Mouse (Mus musculus) MEL (cell line): ENCODE measurements around the gene Grik5. TPM values are rescaled to one million over a fixed set of nuclear protein-coding genes. Genes with fewer than 3 reads are reported as not detected.

ENCODE experiments used
- DNase-seq: peaks from one replicate; pipeline ENCODE4 v3.0.0; 2011; ENCODE audit warnings: low read depth, low spot score
- H3K27ac ChIP-seq: 2 replicates; pipeline ENCODE4 v1.5.1; 2012; ENCODE audit warnings: low read depth, mild to moderate bottlenecking, control low read depth, low read length, moderate library complexity; ENCODE audit not compliant: control insufficient read depth
- H3K27me3 ChIP-seq, 2 experiments: fragments of 150-350 bp in 1 of 2; sonication (generic) in 1 of 2; 2 replicates each; pipeline ENCODE4 v1.6.1; 2012; ENCODE audit warnings: low read length in 2 of 2, mild to moderate bottlenecking in 2 of 2, improper control_type of control experiment in 1 of 2, moderate library complexity in 1 of 2; ENCODE audit not compliant: insufficient read depth in 2 of 2, control insufficient read depth in 1 of 2
- H3K36me3 ChIP-seq, 2 experiments: 2 replicates each; pipeline ENCODE4 v1.6.1; 2012 to 2014; ENCODE audit warnings: low read length in 2 of 2, improper control_type of control experiment in 1 of 2, inconsistent platforms in 1 of 2, mild to moderate bottlenecking in 1 of 2; ENCODE audit not compliant: insufficient read depth in 2 of 2, control insufficient read depth in 1 of 2
- H3K4me1 ChIP-seq, 2 experiments: fragments of 150-350 bp in 1 of 2; sonication (generic) in 1 of 2; 2 replicates each; pipeline ENCODE4 v1.6.1; 2012; ENCODE audit warnings: low read length in 2 of 2, improper control_type of control experiment in 1 of 2, mild to moderate bottlenecking in 1 of 2; ENCODE audit not compliant: insufficient read depth in 2 of 2, control insufficient read depth in 1 of 2
- H3K4me3 ChIP-seq, 2 experiments: fragments of 150-350 bp in 1 of 2; sonication (generic) in 1 of 2; 2 replicates each; pipeline ENCODE4 v1.5.1; 2012; ENCODE audit warnings: low read depth in 2 of 2, low read length in 2 of 2, mild to moderate bottlenecking in 2 of 2, moderate library complexity in 2 of 2, control low read depth in 1 of 2, improper control_type of control experiment in 1 of 2; ENCODE audit not compliant: control insufficient read depth in 1 of 2, insufficient read depth in 1 of 2
- H3K79me2 ChIP-seq: 2 replicates; pipeline ENCODE4 v1.6.1; 2012; ENCODE audit warnings: mild to moderate bottlenecking, low read length, moderate library complexity; ENCODE audit not compliant: control insufficient read depth, poor library complexity, insufficient read depth
- H3K9ac ChIP-seq: 2 replicates; pipeline ENCODE4 v1.6.1; 2012; ENCODE audit warnings: low read depth, mild to moderate bottlenecking, control low read depth, low read length, moderate library complexity; ENCODE audit not compliant: control insufficient read depth, poor library complexity, severe bottlenecking
- H3K9me3 ChIP-seq: fragments of 150-350 bp; sonication (generic); replicated peaks from 2 replicates; pipeline ENCODE4 v1.6.1; 2012; ENCODE audit warnings: mild to moderate bottlenecking, low read length, improper control_type of control experiment, moderate library complexity; ENCODE audit not compliant: insufficient read depth
- BHLHE40 ChIP-seq: IDR thresholded peaks from 2 replicates; pipeline ENCODE4 v1.6.1; 2012; ENCODE audit warnings: low read depth, mild to moderate bottlenecking, inconsistent platforms, low read length, improper control_type of control experiment, borderline replicate concordance
- CHD1 ChIP-seq: IDR thresholded peaks from 2 replicates; pipeline ENCODE4 v1.6.1; 2012; ENCODE audit warnings: low read depth, mild to moderate bottlenecking, inconsistent platforms, low read length, improper control_type of control experiment
- CHD2 ChIP-seq: IDR thresholded peaks from 2 replicates; pipeline ENCODE4 v1.6.1; 2011; ENCODE audit warnings: low read length, improper control_type of control experiment
- CTCF ChIP-seq, 3 experiments: IDR thresholded peaks in 2 of 3; conservative IDR thresholded peaks in 1 of 3; 2 replicates each; pipeline ENCODE4 v1.5.1; 2011 to 2012; ENCODE audit warnings: low read length in 3 of 3, low read depth in 2 of 3, mild to moderate bottlenecking in 2 of 3, improper control_type of control experiment in 1 of 3, inconsistent platforms in 1 of 3, mixed read lengths in 1 of 3, moderate library complexity in 1 of 3; ENCODE audit not compliant: control insufficient read depth in 1 of 3, insufficient read depth in 1 of 3, poor library complexity in 1 of 3, severe bottlenecking in 1 of 3
- E2F4 ChIP-seq: IDR thresholded peaks from 2 replicates; pipeline ENCODE4 v1.6.1; 2011; ENCODE audit warnings: low read depth, low read length, improper control_type of control experiment, borderline replicate concordance
- ELF1 ChIP-seq: IDR thresholded peaks from 2 replicates; pipeline ENCODE4 v1.6.1; 2014; ENCODE audit warnings: low read depth, mild to moderate bottlenecking, inconsistent platforms, low read length, improper control_type of control experiment, moderate library complexity
- ETS1 ChIP-seq: IDR thresholded peaks from 2 replicates; pipeline ENCODE4 v1.6.1; 2012; ENCODE audit warnings: low read depth, mild to moderate bottlenecking, inconsistent platforms, low read length, improper control_type of control experiment, moderate library complexity
- GABPA ChIP-seq: IDR thresholded peaks from 2 replicates; pipeline ENCODE4 v1.6.1; 2012; ENCODE audit warnings: low read depth, mild to moderate bottlenecking, inconsistent platforms, low read length, improper control_type of control experiment, moderate library complexity
- GATA1 ChIP-seq: IDR thresholded peaks from 2 replicates; pipeline ENCODE4 v1.6.1; 2011; ENCODE audit warnings: low read depth, low read length, improper control_type of control experiment
- HCFC1 ChIP-seq: IDR thresholded peaks from 2 replicates; pipeline ENCODE4 v1.6.1; 2012; ENCODE audit warnings: low read depth, mild to moderate bottlenecking, inconsistent platforms, low read length, improper control_type of control experiment, moderate library complexity
- KAT2A ChIP-seq: conservative IDR thresholded peaks from 2 replicates; pipeline ENCODE4 v1.6.1; 2012; ENCODE audit warnings: low read depth, low read length, improper control_type of control experiment, inconsistent platforms
- MAFK ChIP-seq: IDR thresholded peaks from 2 replicates; pipeline ENCODE4 v1.6.1; 2011; ENCODE audit warnings: low read depth, mild to moderate bottlenecking, low read length, improper control_type of control experiment, borderline replicate concordance
- MAX ChIP-seq: IDR thresholded peaks from 2 replicates; pipeline ENCODE4 v1.6.1; 2011; ENCODE audit warnings: low read length, improper control_type of control experiment
- MAZ ChIP-seq: IDR thresholded peaks from 2 replicates; pipeline ENCODE4 v1.6.1; 2012; ENCODE audit warnings: low read depth, mild to moderate bottlenecking, inconsistent platforms, low read length, improper control_type of control experiment
- MEF2A ChIP-seq: IDR thresholded peaks from 2 replicates; pipeline ENCODE4 v1.6.1; 2014; ENCODE audit warnings: low read depth, mild to moderate bottlenecking, inconsistent platforms, low read length, improper control_type of control experiment; ENCODE audit not compliant: poor library complexity, insufficient replicate concordance, severe bottlenecking; ENCODE audit errors: extremely low read depth
- MYC ChIP-seq: IDR thresholded peaks from 2 replicates; pipeline ENCODE4 v1.6.1; 2011; ENCODE audit warnings: low read depth, mild to moderate bottlenecking, low read length, improper control_type of control experiment, moderate library complexity
- NELFE ChIP-seq: IDR thresholded peaks from 2 replicates; pipeline ENCODE4 v1.6.1; 2011; ENCODE audit warnings: low read depth, low read length, improper control_type of control experiment
- NRF1 ChIP-seq: IDR thresholded peaks from 2 replicates; pipeline ENCODE4 v1.6.1; 2014; ENCODE audit warnings: low read depth, mild to moderate bottlenecking, inconsistent platforms, low read length, improper control_type of control experiment, moderate library complexity; ENCODE audit not compliant: poor library complexity, insufficient read depth, severe bottlenecking
- POLR2A ChIP-seq, 2 experiments: IDR thresholded peaks; 2 replicates each; pipeline ENCODE4 v1.6.1; 2011 to 2012; ENCODE audit warnings: low read length in 2 of 2, mild to moderate bottlenecking in 2 of 2, control low read depth in 1 of 2, improper control_type of control experiment in 1 of 2, low read depth in 1 of 2, moderate library complexity in 1 of 2; ENCODE audit not compliant: control insufficient read depth in 1 of 2, insufficient read depth in 1 of 2, poor library complexity in 1 of 2
- POLR2AphosphoS5 ChIP-seq: IDR thresholded peaks from 2 replicates; pipeline ENCODE4 v1.6.1; 2012; ENCODE audit warnings: low read depth, borderline replicate concordance, mild to moderate bottlenecking, inconsistent platforms, low read length, moderate library complexity, mixed read lengths
- SMC3 ChIP-seq: IDR thresholded peaks from 2 replicates; pipeline ENCODE4 v1.6.1; 2011; ENCODE audit warnings: low read depth, low read length, improper control_type of control experiment
- TBP ChIP-seq: IDR thresholded peaks from 2 replicates; pipeline ENCODE4 v1.8.0; 2011; ENCODE audit warnings: low read depth, low read length, improper control_type of control experiment
- TCF12 ChIP-seq: IDR thresholded peaks from 2 replicates; pipeline ENCODE4 v1.6.1; 2014; ENCODE audit warnings: low read depth, mild to moderate bottlenecking, inconsistent platforms, low read length, improper control_type of control experiment, moderate library complexity
- USF1 ChIP-seq: IDR thresholded peaks from 2 replicates; pipeline ENCODE4 v1.6.1; 2014; ENCODE audit warnings: low read depth, mild to moderate bottlenecking, inconsistent platforms, low read length, improper control_type of control experiment, moderate library complexity
- ZC3H11A ChIP-seq: IDR thresholded peaks from 2 replicates; pipeline ENCODE4 v1.6.1; 2012; ENCODE audit warnings: low read depth, mild to moderate bottlenecking, inconsistent platforms, low read length, improper control_type of control experiment
- ZKSCAN1 ChIP-seq: IDR thresholded peaks from 2 replicates; pipeline ENCODE4 v1.6.1; 2012; ENCODE audit warnings: low read depth, mild to moderate bottlenecking, inconsistent platforms, low read length, improper control_type of control experiment, moderate library complexity
- ZMIZ1 ChIP-seq: IDR thresholded peaks from 2 replicates; pipeline ENCODE4 v1.6.1; 2012; ENCODE audit warnings: low read depth, mild to moderate bottlenecking, inconsistent platforms, low read length, improper control_type of control experiment, moderate library complexity
- ZNF384 ChIP-seq: IDR thresholded peaks from 2 replicates; pipeline ENCODE4 v1.6.1; 2012; ENCODE audit warnings: low read depth, mild to moderate bottlenecking, inconsistent platforms, low read length, improper control_type of control experiment
- polyA plus RNA-seq, 2 experiments: library from polyadenylated mRNA; stranded (reverse) in 1 of 2; unstranded in 1 of 2; fragments of >175 nt in 1 of 2; fragments of >200 nt in 1 of 2; gene quantifications; 2 replicates each; pipeline versions ENCODE4 v1.2.1 to v1.2.4; 2012; ENCODE audit warnings: low replicate concordance in 2 of 2, low read depth in 1 of 2; ENCODE audit not compliant: insufficient read length in 2 of 2, insufficient read depth in 1 of 2, missing spikeins in 1 of 2
- total RNA-seq: library from RNA; depleted of rRNA; stranded (reverse); fragments of 300-350 nt; gene quantifications from 2 replicates; pipeline ENCODE4 v1.2.3, GENCODE M21; 2012

The Grik5 gene
- total and polyA plus RNA-seq, 3 experiments, result 3.5 to 22.0 TPM; not detected in 1

DNA sequence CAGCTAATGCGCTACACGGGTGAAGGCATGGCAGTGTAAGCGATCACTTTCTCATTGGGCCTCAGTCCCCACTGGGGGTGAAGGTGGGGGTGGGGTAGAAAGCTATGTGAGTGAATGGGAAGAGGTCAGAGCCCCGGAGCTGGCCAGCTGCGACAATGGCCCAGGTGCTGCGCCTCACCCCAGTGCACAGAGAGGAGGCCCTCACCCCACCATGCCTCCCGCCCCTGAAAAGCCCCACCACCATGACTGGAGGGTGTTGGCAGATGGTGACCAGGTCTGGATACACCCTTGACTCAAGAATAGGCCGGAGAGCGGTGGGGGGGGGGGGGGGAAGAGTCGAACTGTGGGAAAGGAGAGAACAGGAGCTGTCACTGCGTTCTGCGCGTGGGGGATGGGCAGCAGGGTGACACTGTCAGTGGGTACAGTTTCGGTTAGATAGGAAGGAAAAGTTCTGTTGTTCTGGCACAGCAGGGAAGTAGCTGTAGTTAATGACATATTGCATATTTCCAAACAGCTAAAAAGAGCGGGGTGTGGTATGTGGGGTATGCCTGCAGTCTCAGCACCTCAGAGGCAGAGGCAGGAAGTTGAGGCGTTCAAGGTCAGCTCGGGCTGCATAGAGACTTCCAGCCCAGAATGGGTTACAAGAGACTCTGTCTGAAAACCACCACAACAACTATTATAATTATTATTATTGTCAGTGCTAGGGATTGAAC, 34.8 kb upstream of the Grik5 start:
- no peaks in the 10 kb centered on the region for H3K4me1 ChIP-seq
- no peak overlapping the region for H3K27ac ChIP-seq
- H3K79me2 ChIP-seq, result no peaks in the 10 kb centered on the region
- no peak for DNase-seq
- TF ChIP-seq MAFK (no peak), MEF2A (no peak), ZNF384 (no peak), ELF1 (no peak), POLR2A (IDR thresholded peaks at IDR 0.05; ENCODE audit: control insufficient read depth in 1 of 2, insufficient read depth in 1 of 2, low read depth in 1 of 2, low read length in 2 of 2, poor library complexity in 1 of 2) (no peak), ZMIZ1 (no peak), MAX (no peak), TBP (no peak), USF1 (no peak), NRF1 (no peak), KAT2A (no peak), BHLHE40 (no peak), MAZ (no peak), POLR2AphosphoS5 (no peak), SMC3 (no peak), ZKSCAN1 (no peak)
- TF ChIP-seq, all 39 proteins: peak for 0
- H3K9ac ChIP-seq, result no peak overlapping the region
- no peaks in the 10 kb centered on the region for H3K9me3 ChIP-seq
- H3K4me3 ChIP-seq, result no peak overlapping the region
- H3K27me3 ChIP-seq, result no peaks in the 10 kb centered on the region
- H3K36me3 ChIP-seq, result no peaks in the 10 kb centered on the region

- Histone ChIP-seq H3K27me3 (no peaks in the 10 kb centered on the region), H3K27ac (no peak overlapping the region), H3K9ac (no peak overlapping the region), H3K9me3 (no peaks in the 10 kb centered on the region), H3K4me3 (no peak overlapping the region), H3K36me3 (no peaks in the 10 kb centered on the region), H3K79me2 (no peaks in the 10 kb centered on the region), H3K4me1 (no peaks in the 10 kb centered on the region)
- peak; percentile 87 for DNase-seq
- no peak for TF ChIP-seq CHD2
- TF ChIP-seq CTCF (IDR thresholded peaks at IDR 0.05 in 2 of 3, conservative IDR thresholded peaks at IDR 0.05 in 1 of 3; ENCODE audit: control insufficient read depth in 1 of 3, insufficient read depth in 1 of 3, low read depth in 2 of 3, low read length in 3 of 3, poor library complexity in 1 of 3, severe bottlenecking in 1 of 3), result peak in 2 of 3 experiments; percentile 88 to 100
- TF ChIP-seq TBP, result no peak
- TF ChIP-seq MAFK, result no peak
- no peak for TF ChIP-seq POLR2A (IDR thresholded peaks at IDR 0.05; ENCODE audit: control insufficient read depth in 1 of 2, insufficient read depth in 1 of 2, low read depth in 1 of 2, low read length in 2 of 2, poor library complexity in 1 of 2)
- no peak for TF ChIP-seq MAX
- TF ChIP-seq E2F4, result no peak
- peak; percentile 100 for TF ChIP-seq ZC3H11A
- TF ChIP-seq ETS1, result no peak
- no peak for TF ChIP-seq MYC
- no peak for TF ChIP-seq TCF12
- TF ChIP-seq ZMIZ1, result no peak
- TF ChIP-seq ZNF384, result no peak
- TF ChIP-seq ELF1, result no peak
- TF ChIP-seq GATA1, result no peak
- TF ChIP-seq GABPA, result no peak
- no peak for TF ChIP-seq NELFE
- TF ChIP-seq CHD1, result no peak
- no peak for TF ChIP-seq HCFC1
- TF ChIP-seq BHLHE40, result no peak
- peak; percentile 48; the same call in 1 of the 2 replicates for TF ChIP-seq MAZ
Measured at GRCm38 (mm10) chr7:25105411-25106160, 33.4 kb upstream of the Grik5 start.
